Mouse (Mus musculus) adrenal gland (tissue): ENCODE results near the gene Surf1.
"Not testable (repeated sequence)": the region's sequence is repeated elsewhere in the genome, so short reads cannot be mapped to it uniquely, and the experiment has no call there.

ENCODE experiments used
- intact Hi-C: fragments of 180-260 bp; cut with DNase I; formaldehyde crosslinking; loops from one replicate; pipeline ENCODE4 v1.15.1; 2025

Gene Surf1

DNA sequence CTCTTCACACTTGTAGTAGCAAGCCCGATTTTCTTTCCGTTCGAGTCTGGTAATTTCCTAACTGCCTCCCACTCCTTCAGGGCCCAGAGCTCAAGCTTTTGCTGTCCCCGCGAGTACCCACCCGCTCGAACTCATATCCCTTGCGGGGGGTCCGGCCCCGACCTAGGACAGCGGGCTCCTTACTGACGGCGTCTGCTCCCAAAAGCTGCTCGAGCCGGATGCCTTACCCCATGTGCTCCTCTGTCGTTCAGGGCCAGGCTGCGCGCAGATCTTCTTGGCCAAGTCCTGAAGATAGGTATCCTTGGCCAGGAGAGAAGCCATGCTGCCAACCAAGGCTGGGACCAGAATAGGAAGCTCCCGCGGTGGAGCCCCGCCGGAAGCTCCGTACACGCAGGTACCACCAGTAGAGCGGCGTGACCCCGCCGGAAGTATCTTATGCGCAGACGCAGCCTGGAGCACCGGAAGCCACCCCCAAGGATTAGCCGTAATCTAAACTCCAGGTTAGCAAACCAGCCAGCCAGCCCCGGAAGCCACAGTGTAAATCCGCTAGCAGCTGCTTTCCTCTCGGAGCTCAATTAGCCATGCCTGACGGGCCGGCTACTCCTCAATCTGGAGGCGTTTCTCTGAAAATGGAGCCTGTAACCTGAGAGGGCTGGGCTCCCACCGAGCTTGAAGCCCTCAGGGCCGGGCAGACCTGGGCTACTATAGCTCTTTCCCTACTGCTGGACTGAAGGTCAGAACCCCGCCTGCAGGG, 13.7 kb downstream of the Surf1 start, which contains the start of gene Surf6:
Surf6 (minus strand) TSS at position 413 of the 754 bp plus-strand sequence.
- intact Hi-C loops: no loop called here

DNA sequence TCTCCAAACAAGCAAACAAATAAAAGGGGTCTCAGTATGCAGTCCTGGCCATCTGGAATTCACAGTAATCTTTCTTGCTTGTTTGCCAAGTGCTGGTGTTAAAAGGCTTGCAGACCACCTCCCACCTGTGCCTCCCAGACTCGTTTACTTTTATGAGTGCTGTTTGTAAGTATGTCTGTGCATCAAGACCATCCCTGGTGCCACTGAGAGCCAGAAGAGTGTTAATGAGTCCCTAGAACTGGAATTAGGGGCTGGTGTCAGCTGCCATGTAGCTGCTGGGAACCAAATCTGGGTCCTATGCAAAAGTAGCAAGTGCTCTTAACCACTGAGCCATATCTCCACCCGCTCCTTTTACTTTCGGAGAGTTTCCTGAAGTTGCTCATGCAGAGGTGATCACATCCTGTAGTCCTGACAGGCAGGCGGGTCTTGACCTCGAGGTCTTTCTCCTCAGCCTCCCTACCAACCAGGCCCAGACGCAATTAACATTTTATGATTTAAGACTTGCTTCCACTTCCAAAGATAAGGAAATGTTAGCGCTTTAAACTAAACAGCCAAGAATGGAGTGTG, 14.4 kb downstream of the Surf1 start:
- intact Hi-C loops: no loop called here

DNA sequence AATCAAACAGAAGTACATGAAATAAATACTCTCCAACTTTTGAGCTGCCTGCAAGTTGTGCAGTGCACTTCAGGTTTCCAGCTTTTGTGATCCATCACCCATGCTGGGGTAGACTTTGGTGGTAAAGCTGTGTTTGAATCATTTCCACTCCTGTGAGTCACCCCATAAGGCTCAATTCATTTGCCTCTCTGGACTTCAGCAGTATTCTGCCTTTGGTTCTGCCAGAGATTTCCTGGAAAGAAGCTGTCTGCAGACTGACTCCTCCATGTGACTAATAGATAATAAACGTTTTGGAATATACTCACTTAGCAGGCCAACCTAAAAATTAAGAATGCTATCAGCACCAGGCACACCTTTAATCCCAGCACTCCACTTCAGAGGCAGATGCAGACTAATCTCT, 15.6 kb downstream of the Surf1 start:
- intact Hi-C loops: no loop called here

DNA sequence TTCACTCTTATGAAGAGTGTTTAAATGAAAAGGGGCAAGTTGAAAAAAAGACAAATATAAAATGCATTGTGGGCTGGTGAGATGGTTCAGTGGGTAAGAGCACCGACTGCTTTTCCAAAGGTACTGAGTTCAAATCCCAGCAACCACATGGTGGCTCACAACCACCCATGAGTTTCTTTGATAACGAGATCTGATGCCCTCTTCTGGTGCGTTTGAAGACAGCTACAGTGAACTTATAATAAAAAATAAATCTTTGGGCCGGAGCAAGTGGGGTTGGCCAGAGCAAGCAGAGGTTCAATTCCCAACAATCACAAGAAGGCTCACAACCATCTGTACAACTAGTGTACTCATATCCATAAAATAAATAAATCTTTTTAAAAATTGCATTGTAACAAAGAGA, 20.4 kb downstream of the Surf1 start:
- intact Hi-C loops: no loop called here

DNA sequence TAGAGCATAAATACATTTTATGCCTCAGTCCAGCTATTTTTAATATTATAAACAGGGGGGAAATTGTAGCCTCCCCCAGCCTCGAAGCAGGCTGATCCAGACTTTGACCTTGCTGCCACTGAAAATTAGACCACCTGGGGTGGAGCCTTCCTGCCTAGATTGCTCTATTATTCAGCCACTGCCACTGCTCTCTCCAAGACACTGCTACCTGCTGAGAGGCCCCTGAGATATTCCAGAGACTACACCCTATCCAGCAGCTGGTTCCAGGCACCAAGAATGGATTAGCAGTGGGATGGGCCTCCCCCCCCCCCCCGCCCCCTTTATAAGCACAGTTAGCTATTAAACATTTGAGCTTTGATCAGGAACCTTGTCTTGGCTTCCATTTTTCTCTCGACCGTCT, 30.2 kb downstream of the Surf1 start:
- intact Hi-C loops: not testable (repeated sequence)

DNA sequence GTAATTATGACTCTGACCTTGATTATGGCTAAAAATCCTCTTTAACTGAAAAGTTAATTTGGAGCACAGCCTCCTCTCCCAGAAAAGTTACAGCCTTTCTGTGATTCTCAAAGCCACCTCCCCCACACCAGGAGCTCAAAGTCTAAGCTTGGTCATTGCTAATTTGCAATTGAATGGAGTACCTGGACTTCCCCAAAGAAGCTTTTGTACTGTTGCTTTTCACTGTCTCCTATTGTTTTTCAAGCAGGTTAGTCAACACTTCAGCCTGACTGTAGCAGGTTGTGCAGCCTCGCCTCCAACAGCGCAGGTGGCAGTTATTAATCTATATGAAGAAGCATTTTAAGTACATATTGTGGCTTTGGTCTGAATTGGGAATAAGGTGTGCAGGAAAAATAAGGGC, 30.8 kb downstream of the Surf1 start:
- intact Hi-C loops: not testable (repeated sequence)

DNA sequence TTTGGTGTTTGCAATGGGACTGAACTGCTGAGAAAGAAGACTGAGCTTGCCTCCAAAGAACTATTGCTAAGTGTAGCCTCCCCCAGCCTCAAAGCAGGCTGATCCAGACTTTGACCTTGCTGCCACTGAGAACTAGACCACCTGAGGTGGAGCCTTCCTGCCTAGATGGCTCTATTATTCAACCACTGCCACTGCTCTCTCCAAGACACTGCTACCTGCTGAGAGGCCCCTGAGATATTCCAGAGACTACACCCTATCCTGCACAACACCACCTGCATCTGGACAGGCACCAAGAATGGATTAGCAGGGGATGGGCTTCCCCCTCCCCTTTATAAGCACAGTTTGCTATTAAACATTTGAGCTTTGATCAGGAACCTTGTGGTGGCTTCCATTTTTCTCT, 37.8 kb downstream of the Surf1 start:
- intact Hi-C loops: no loop called here

DNA sequence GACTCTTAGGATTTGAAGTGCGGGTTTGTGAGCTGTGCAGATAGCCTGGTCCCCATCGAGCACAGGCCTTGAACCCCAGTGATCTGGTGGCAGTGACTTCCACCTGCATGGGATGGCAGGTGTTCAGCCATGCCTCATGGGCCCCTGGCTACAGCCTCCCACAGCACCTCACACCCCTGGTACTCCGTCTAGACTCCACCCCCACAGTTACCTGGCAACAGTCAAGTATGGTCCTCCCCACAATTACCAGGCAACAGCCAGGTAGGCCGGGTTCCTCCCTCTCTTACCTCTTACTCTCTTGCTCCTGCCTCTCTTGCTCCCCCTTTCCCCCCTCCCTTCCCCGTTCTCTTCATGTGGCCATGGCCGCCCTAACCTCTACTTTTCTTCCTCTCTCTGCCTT, 45.7 kb downstream of the Surf1 start:
- intact Hi-C loops: no loop called here

DNA sequence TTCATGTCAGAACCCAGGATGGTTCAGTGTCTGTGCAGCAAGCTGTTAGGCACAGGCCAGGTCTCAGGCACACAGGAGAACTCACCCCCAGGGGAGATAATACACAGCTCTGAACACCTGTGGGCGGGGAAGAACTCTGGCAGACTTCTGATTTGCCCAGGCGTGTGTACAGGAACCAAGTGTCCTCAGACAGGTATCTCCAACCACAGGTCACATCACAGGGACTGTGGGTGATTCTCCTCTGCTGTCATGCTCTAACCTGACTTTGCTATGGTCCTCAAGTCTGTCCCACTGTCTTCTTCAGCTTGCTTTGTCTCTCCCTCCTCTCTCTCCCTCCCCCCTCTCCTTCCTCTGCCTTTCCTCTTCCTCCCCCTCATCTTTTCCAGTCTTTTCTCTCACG, 51.5 kb downstream of the Surf1 start, which contains the start of gene Abo:
Abo (minus strand) TSS at position 101 of the 400 bp plus-strand sequence.
- intact Hi-C loops: no loop called here
